Mouse (Mus musculus): Measurements from ENCODE around the gene Narfl.

Gene Narfl

GRCm38 (mm10) chr17:25830200-25830753, 56.7 kb downstream of the Narfl start:
- no peak for DNase-seq (ENCODE audit: low spot score)

DNA sequence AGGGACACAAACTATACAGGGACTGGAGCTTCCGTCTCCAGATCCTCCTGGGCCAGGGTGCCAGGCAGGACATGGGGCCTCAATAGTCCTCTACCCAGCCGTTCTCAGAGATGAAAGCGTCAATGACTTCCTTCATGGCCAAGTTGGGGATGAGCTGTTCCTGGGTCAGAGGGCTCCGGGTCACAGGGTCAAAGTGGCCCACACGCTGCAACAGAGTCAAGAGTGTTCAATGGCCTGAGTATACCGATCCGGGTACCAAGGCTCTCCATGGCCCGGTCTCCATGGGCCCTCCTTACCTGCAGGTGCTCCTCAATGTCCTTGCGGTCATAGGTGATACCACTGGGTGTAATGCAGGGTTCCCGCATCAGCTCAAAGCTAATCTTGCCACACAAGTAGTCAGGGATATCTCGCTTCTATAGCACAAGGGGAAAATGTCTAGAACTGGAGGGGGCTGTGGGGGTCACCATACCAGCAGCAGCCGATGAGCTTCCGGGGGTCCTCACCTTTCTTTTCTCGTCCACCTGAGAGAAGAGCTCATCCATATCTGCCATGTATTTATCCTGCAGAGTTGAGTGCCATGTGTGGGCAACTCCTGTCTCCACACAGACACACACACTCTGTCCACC, 57.3 kb downstream of the Narfl start:
- no peak for DNase-seq (ENCODE audit: low spot score)

DNA sequence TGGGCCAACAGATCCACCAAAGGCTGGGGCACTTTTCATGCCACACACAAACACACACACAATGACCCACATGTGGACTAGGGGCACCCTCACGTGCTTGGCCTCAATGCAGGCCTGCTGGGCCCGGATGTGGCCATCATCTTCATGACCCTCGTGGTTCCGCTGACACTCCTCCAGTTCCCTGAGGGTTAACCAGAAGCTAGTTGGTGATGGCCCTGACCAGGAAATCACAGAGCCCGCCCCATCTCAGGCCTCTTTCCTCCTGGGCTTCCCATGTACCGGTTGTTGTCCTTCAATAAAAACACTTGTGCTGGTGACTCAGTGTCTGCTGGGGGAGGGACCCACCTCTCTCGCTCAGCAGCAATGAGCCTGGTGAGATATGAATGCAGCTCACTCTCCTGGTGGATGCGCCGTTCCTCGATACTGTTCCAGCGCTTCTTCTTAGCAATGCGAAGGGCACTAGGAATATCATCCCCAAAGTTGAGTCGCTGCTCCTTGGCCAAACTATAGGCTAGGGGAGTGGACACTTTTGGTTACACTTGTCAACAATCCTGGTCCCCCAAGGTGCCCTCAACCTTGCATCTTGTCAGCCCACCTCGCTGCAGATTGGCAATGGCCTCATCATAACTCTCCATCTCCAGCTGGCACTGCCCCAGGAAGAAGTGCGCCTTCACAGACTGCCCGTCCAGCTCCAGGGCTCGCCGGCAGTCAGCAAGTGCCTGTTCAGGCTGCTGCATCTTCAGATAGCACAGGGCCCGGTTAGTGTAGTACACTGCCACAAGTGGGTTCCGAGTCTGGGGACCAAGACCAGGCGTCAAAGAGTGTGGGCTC, 58.1 kb downstream of the Narfl start:
- DNase-seq (ENCODE audit: low spot score), result peak; percentile 51

DNA sequence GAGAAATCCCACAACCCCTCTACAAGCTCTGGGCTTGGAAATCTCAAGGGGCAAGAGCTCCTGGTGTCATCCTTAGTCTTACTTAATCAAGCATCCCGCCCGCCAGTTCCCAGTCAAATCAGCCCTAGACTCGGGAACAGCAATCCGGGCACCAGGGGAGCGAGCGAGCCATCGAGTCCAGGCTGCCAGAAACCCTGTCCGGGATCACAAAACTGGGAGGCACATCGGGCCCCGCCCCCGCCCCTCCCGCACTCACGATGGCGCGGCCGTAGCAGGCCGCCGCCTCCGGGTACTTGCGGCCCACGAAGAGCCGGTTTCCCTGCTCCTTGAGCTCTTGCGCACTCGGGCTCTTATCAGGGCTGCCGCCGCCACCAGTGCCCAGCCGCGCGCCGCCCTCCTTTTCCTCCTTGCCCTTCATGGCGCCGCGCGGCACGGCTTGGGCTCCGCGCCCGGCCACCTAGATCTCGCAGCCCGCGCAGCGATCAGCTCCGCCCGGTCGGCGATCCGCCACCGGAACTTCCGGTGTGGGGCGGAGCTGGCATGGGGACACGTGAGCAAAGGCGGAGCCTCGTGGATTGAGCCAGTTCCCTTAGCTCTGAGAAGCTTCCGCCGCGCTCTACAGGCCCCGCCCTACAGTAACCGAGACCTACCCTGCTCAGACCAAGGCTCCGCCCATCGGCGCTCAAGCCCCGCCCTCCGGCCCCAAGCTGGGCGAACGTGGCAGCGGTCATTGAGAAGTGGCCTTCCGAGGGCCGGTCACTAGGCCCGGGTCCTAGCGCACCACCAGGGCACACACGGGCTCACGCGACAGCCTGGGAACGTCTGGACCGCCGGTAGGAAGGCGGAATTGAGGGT, 59.1 kb downstream of the Narfl start:
- DNase-seq (ENCODE audit: low spot score), result peak; percentile 100
